Mouse (Mus musculus): ENCODE data around the gene Bub1. TPM values are rescaled to one million over a fixed set of nuclear protein-coding genes. Genes with fewer than 3 reads are reported as not detected.

Gene Bub1
- polyA plus RNA-seq, 1 experiment from 2014 or later, result 71.8 TPM

DNA sequence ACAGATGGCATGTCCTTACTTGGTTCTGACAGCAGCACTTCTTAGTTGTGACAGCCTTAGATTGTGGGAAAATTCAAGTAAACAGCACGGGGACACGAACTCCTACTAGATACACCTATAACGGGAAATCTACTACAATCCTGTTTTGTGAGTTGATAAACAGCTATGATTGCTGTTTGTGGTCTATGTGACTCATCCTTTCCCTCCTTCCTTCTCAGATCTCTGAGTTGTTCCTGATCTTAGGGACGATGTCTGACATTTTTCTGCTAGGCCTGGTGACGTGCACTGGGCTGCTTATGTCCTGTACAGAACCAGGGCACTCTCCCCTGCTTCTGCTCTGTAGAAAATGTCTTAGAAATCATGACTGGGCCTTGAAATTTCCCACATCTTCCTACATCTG, 70.1 kb downstream of the Bub1 start:
- H3K36me3 ChIP-seq, result peaks cover 29% of the 10 kb centered on the region
- no peak for ATAC-seq (ENCODE audit: insufficient number of reproducible peaks, insufficient read depth, low FRiP score, low TSS enrichment)
- WGBS, result 91% methylated on average over 5 of the region's 5 CpGs

DNA sequence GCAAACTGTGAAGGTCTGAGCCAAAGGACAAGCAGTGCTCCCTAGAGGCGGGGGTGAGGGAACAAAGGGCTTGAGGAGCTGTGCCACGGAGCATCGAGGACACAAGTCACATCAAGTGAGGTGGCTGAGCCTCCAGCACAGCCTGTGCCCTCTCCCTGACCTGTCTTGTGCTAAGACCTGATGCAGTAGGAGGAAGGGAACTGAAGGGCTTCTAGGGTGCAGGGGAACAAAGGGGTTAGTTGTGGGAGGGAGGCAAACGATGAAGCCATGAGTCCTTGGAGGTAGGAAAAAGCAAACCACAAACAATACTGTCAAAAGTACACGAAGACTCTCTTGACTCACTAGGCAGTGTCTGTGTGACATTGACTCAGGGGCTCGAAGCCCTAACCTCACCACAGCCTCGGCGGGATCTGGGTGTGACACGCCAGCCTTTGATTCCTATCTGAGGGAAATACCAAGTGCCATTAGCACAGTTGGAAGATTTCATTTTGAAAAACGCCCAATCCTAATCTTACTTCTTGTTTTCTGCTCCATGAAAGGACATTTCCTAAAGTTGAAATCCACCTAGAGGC, 71.2 kb downstream of the Bub1 start:
- H3K9ac ChIP-seq, result no peak overlapping the region
- peaks cover 34% of the 10 kb centered on the region for H3K36me3 ChIP-seq
- ATAC-seq (ENCODE audit: insufficient number of reproducible peaks, insufficient read depth, low FRiP score, low TSS enrichment), result no peak
- no peaks in the 10 kb centered on the region for H3K9me3 ChIP-seq
- no peak overlapping the region for H3K27ac ChIP-seq
- no peak overlapping the region for H3K4me3 ChIP-seq
- H3K4me2 ChIP-seq (replicated peaks), result no peak overlapping the region
- no peaks in the 10 kb centered on the region for H3K27me3 ChIP-seq
- no peaks in the 10 kb centered on the region for H3K4me1 ChIP-seq
- WGBS, result 64% methylated on average over 10 of the region's 10 CpGs

More for the DNA sequence above, 70.1 kb downstream of the Bub1 start:
- Histone ChIP-seq H3K9ac (no peak overlapping the region), H3K27me3 (no peaks in the 10 kb centered on the region), H3K27ac (no peak overlapping the region), H3K4me3 (no peak overlapping the region), H3K4me2 (replicated peaks) (no peak overlapping the region), H3K4me1 (no peaks in the 10 kb centered on the region), H3K9me3 (no peaks in the 10 kb centered on the region)

GRCm38 (mm10) chr2:127760014-127760413, 71.7 kb downstream of the Bub1 start:
- Histone ChIP-seq H3K9me3 (no peaks in the 10 kb centered on the region), H3K4me2 (replicated peaks) (no peak overlapping the region), H3K27ac (no peak overlapping the region), H3K4me3 (no peak overlapping the region), H3K4me1 (no peaks in the 10 kb centered on the region), H3K36me3 (peaks cover 34% of the 10 kb centered on the region), H3K27me3 (no peaks in the 10 kb centered on the region), H3K9ac (no peak overlapping the region)
- WGBS, result 91% methylated on average over 6 of the region's 6 CpGs
- no peak for ATAC-seq (ENCODE audit: insufficient number of reproducible peaks, insufficient read depth, low FRiP score, low TSS enrichment)

GRCm38 (mm10) chr2:127759157-127759880, 72.3 kb downstream of the Bub1 start:
- no peak overlapping the region for H3K27ac ChIP-seq
- no peak overlapping the region for H3K4me3 ChIP-seq
- no peak for ATAC-seq (ENCODE audit: insufficient number of reproducible peaks, insufficient read depth, low FRiP score, low TSS enrichment)
- H3K4me1 ChIP-seq, result no peaks in the 10 kb centered on the region
- no peak overlapping the region for H3K9ac ChIP-seq
- peaks cover 31% of the 10 kb centered on the region for H3K36me3 ChIP-seq
- no peaks in the 10 kb centered on the region for H3K9me3 ChIP-seq
- no peaks in the 10 kb centered on the region for H3K27me3 ChIP-seq
- H3K4me2 ChIP-seq (replicated peaks), result no peak overlapping the region
- WGBS, result 87% methylated on average over 5 of the region's 5 CpGs

DNA sequence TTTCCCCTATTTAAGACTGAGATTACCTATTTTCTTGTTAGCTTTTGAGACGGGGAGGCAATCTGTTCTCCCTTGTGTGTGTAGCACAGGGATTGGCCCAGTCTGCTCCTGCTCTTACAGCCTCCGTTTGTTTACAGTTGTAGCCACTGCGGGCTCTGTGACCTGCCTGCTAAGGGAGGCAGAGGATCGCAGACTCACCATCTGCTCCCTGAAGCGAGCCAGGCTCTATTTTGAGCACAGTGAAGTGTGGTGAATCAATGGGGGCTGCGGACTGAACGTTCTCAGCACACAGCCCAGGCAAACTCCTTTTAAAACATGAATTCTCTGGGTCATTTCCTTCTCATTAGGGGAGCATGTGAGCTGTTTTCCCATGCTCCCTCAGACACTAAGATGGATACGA, 74.5 kb downstream of the Bub1 start:
- H3K27me3 ChIP-seq, result no peaks in the 10 kb centered on the region
- WGBS, result 48% methylated on average over 8 of the region's 8 CpGs
- no peak overlapping the region for H3K9ac ChIP-seq
- no peak for ATAC-seq (ENCODE audit: insufficient number of reproducible peaks, insufficient read depth, low FRiP score, low TSS enrichment)
- H3K27ac ChIP-seq, result no peak overlapping the region
- H3K36me3 ChIP-seq, result peaks cover 23% of the 10 kb centered on the region; the same call in 1 of the 2 replicates
- no peak overlapping the region for H3K4me3 ChIP-seq
- H3K4me2 ChIP-seq (replicated peaks), result no peak overlapping the region
- no peaks in the 10 kb centered on the region for H3K9me3 ChIP-seq
- no peaks in the 10 kb centered on the region for H3K4me1 ChIP-seq

DNA sequence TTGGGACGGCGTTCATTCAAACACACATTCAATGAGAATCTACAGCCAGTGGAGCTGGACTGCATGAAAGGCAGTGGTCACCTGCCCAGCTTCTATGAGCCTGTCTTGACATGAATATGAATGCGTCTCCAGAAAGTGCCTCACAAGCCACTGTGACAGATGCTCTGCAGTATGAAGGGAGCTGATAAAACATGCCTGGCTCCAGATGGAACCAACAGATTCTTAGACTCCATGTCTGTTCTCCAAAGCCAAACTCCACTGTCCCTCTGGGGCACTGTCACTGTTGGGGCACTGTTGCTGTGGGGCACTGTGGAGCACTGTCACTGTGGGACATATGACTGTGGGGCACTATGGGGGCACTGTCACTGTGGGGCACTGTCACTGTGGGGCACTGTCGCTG, 77.6 kb downstream of the Bub1 start:
- H3K9ac ChIP-seq, result no peak overlapping the region
- WGBS, result 93% methylated on average over 4 of the region's 4 CpGs
- ATAC-seq (ENCODE audit: insufficient number of reproducible peaks, insufficient read depth, low FRiP score, low TSS enrichment), result no peak
- H3K36me3 ChIP-seq, result 0 out of 2 replicates have a peak, but pooled peaks cover 7% of the 10 kb centered on the region
- H3K4me1 ChIP-seq, result no peaks in the 10 kb centered on the region
- H3K27me3 ChIP-seq, result no peaks in the 10 kb centered on the region
- H3K4me2 ChIP-seq (replicated peaks), result no peak overlapping the region
- no peak overlapping the region for H3K27ac ChIP-seq
- no peak overlapping the region for H3K4me3 ChIP-seq
- H3K9me3 ChIP-seq, result no peaks in the 10 kb centered on the region

DNA sequence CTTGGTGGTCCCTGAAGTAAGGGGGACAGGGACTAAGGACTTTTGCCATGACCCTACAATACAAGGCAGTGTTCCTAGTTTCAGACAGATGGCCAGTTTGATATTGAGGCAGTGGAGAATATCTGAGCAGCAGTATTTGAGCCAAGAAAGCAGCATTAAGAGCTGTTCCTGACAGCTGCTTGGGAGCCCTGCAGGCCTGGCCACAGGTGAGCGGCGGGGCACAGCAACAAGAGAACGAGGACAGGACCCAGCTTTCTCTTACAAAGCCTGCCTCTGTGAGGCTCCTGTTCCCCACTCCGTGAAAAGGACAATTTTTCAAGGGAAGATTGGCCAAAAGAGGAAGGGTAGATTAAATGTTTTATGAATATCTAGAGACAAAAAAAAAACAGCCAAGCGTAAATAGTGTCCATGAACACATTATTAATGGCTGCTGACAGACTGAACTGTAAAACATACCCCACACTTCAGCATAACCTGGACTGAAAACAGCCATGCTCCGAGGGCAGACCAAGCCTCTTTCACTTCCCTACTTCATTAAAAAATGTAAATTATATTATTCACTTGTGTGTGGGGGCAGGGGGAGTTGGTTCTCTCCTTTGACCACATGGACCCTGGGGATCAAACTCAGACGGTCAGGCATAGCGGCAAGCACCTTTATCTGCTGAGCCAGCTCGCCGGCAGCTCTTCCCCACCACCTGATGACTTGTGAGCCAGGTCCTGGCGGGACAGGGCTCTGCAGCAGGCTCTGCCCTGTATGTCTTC, 79.6 kb downstream of the Bub1 start:
- Histone ChIP-seq H3K4me2 (replicated peaks) (no peak overlapping the region), H3K4me1 (no peaks in the 10 kb centered on the region), H3K9me3 (no peaks in the 10 kb centered on the region), H3K36me3 (0 out of 2 replicates have a peak, but pooled peaks cover 5% of the 10 kb centered on the region), H3K9ac (no peak overlapping the region), H3K27me3 (no peaks in the 10 kb centered on the region), H3K27ac (no peak overlapping the region), H3K4me3 (no peak overlapping the region)
- no peak for ATAC-seq (ENCODE audit: insufficient number of reproducible peaks, insufficient read depth, low FRiP score, low TSS enrichment)
- 73% methylated on average over 11 of the region's 11 CpGs for WGBS

Other genes starting within 250 kb of the Bub1 start
- 7.3 and 7.5 TPM in 2 replicates for gene Zfp661, start 244.8 kb downstream of the Bub1 start, polyA plus RNA-seq (2016; fragmentation: Nextera tagmentation; extraction: Ambion mirVana)
- gene Mrps5, start 244.6 kb downstream of the Bub1 start, polyA plus RNA-seq (2016; fragmentation: Nextera tagmentation; extraction: Ambion mirVana), result 139 TPM in 2 replicates
- 0.43 and 0.62 TPM in 2 replicates for gene Mal, start 175.2 kb downstream of the Bub1 start, polyA plus RNA-seq (2016; fragmentation: Nextera tagmentation; extraction: Ambion mirVana)
- gene Mall, start 101.9 kb downstream of the Bub1 start, polyA plus RNA-seq (2016; fragmentation: Nextera tagmentation; extraction: Ambion mirVana), result 2.0 and 2.4 TPM in 2 replicates
- 36.1 and 37.1 TPM in 2 replicates for gene Nphp1, start 43.0 kb downstream of the Bub1 start, polyA plus RNA-seq (2016; fragmentation: Nextera tagmentation; extraction: Ambion mirVana)
- 25.5 and 29.9 TPM in 2 replicates for gene Mtln, start 39.4 kb downstream of the Bub1 start, polyA plus RNA-seq (2016; fragmentation: Nextera tagmentation; extraction: Ambion mirVana)
- 0.13 and 0.14 TPM in 2 replicates for gene Acoxl, start 7.0 kb upstream of the Bub1 start, polyA plus RNA-seq (2016; fragmentation: Nextera tagmentation; extraction: Ambion mirVana)

All from embryonic facial prominence, embryonic 12.5 days (tissue).